Mouse (Mus musculus) left cerebral cortex, postnatal 14 days (tissue): ENCODE measurements at regions not wholly inside any gene's neighbourhood (a gene's known extent, or its start where the extent isn't known, plus 50 kb on each side); places are given as distances from the start of the nearest gene placed in this dataset.

Experiments
- DNase-seq, 2 experiments: peaks; one replicate each; pipeline ENCODE4 v3.0.0; 2021 to 2022; ENCODE audit warnings: low spot score in 2 of 2, mixed read lengths in 1 of 2
- intact Hi-C: fragments of 180-260 bp; cut with DNase I; formaldehyde crosslinking; loops from one replicate; pipeline ENCODE4 v1.15.1; 2025

- DNase-seq: no peak
- intact Hi-C loops: no loop called here
Measured at GRCm38 (mm10) chr15:10832331-10832730, 117.9 kb upstream of the Rai14 start.

- intact Hi-C loops: no loop called here
- no peak for DNase-seq
Measured at GRCm38 (mm10) chr15:10833866-10834571, 118.1 kb upstream of the C1qtnf3 start.

GRCm38 (mm10) chr15:10838584-10839288 is 113.4 kb upstream of the C1qtnf3 start:
- no peak for DNase-seq
- intact Hi-C loops: no loop called here

GRCm38 (mm10) chr15:10840621-10841034 is 111.5 kb upstream of the C1qtnf3 start:
- DNase-seq: peak; percentile 71 to 90
- intact Hi-C loops: loop anchor here (5.0 kb wide), 1 partner anchor 93 kb away; no protein-coding TSS in a partner anchor

- DNase-seq: no peak
- intact Hi-C loops: loop anchor here (5.0 kb wide), 1 partner anchor 96 kb away; no protein-coding TSS in a partner anchor
Measured at GRCm38 (mm10) chr15:10843060-10843695, 109.0 kb upstream of the C1qtnf3 start.

- no peak for DNase-seq
- intact Hi-C loops: no loop called here
Measured at GRCm38 (mm10) chr15:10846722-10847121, 105.4 kb upstream of the C1qtnf3 start.

- DNase-seq: no peak
- intact Hi-C loops: loop anchor here (10.0 kb wide), 1 partner anchor 149 kb away; the partner anchor contains the start of gene Rai14
Measured at GRCm38 (mm10) chr15:10864004-10864775, 87.9 kb upstream of the C1qtnf3 start.

- DNase-seq: no peak
- intact Hi-C loops: loop anchor here (10.0 kb wide), 1 partner anchor 150 kb away; the partner anchor contains the start of gene Rai14
Measured at GRCm38 (mm10) chr15:10865109-10865508, 87.0 kb upstream of the C1qtnf3 start.

GRCm38 (mm10) chr15:10866794-10867193 is 85.3 kb upstream of the C1qtnf3 start:
- peak in 1 of 2 experiments; percentile 31 for DNase-seq
- intact Hi-C loops: loop anchor here (10.0 kb wide), 1 partner anchor 152 kb away; the partner anchor contains the start of gene Rai14

GRCm38 (mm10) chr15:10868115-10868514 is 84.0 kb upstream of the C1qtnf3 start:
- peak; percentile 11 to 54 for DNase-seq
- intact Hi-C loops: loop anchor here (10.0 kb wide), 1 partner anchor 153 kb away; the partner anchor contains the start of gene Rai14

- peak in 1 of 2 experiments; percentile 15 for DNase-seq
- intact Hi-C loops: loop anchor here (10.0 kb wide), 1 partner anchor 154 kb away; the partner anchor contains the start of gene Rai14
Measured at GRCm38 (mm10) chr15:10868716-10869585, 83.2 kb upstream of the C1qtnf3 start.

GRCm38 (mm10) chr15:10869879-10870278 is 82.3 kb upstream of the C1qtnf3 start:
- intact Hi-C loops: loop anchor here (10.0 kb wide), 1 partner anchor 155 kb away; the partner anchor contains the start of gene Rai14
- no peak for DNase-seq

- no peak for DNase-seq
- intact Hi-C loops: no loop called here
Measured at GRCm38 (mm10) chr15:10872322-10872967, 79.7 kb upstream of the C1qtnf3 start.

- DNase-seq: no peak
- intact Hi-C loops: no loop called here
Measured at GRCm38 (mm10) chr15:10876328-10876727, 75.8 kb upstream of the C1qtnf3 start.

GRCm38 (mm10) chr15:10881726-10882125 is 70.4 kb upstream of the C1qtnf3 start:
- intact Hi-C loops: no loop called here
- no peak for DNase-seq

GRCm38 (mm10) chr15:10887990-10888389 is 64.1 kb upstream of the C1qtnf3 start:
- intact Hi-C loops: no loop called here
- no peak for DNase-seq

- peak in 1 of 2 experiments; percentile 15 for DNase-seq
- intact Hi-C loops: no loop called here
Measured at GRCm38 (mm10) chr15:10890220-10890921, 61.8 kb upstream of the C1qtnf3 start.
